Mouse (Mus musculus) embryonic facial prominence, embryonic 11.5 days (tissue): ENCODE measurements at regions not wholly inside any gene's neighbourhood (a gene's known extent, or its start where the extent isn't known, plus 50 kb on each side); places are given as distances from the start of the nearest gene placed in this dataset.

Experiments used
- ATAC-seq: fragments of 200-750 bp; cut with Nextera tagmentation; replicated peaks from 2 replicates; pipeline ENCODE4 v1.8.0; 2017; ENCODE audit warnings: low read depth; ENCODE audit not compliant: insufficient number of reproducible peaks, low FRiP score, low TSS enrichment
- DNase-seq: peaks from one replicate; pipeline ENCODE4 v3.0.0-alpha.2; 2015; ENCODE audit warnings: low spot score
- H3K27ac ChIP-seq: fragments of 300-500 bp; sonication (generic); replicated peaks from 2 replicates; pipeline ENCODE4 v1.5.1; 2014; ENCODE audit warnings: mild to moderate bottlenecking, low read depth, low read length, control low read depth
- H3K27me3 ChIP-seq: fragments of 300-500 bp; sonication (generic); 2 replicates; pipeline ENCODE4 v1.6.1; 2014; ENCODE audit warnings: mild to moderate bottlenecking, low read length, moderate library complexity, mixed read lengths; ENCODE audit not compliant: control insufficient read depth, insufficient read depth
- H3K36me3 ChIP-seq: fragments of 300-500 bp; sonication (generic); replicated peaks from 2 replicates; pipeline ENCODE4 v1.6.1; 2014; ENCODE audit warnings: low read depth, mild to moderate bottlenecking, low read length, moderate library complexity, mixed read lengths; ENCODE audit not compliant: control insufficient read depth, insufficient read depth
- H3K4me1 ChIP-seq: fragments of 300-500 bp; sonication (generic); 2 replicates; pipeline ENCODE4 v1.6.1; 2014; ENCODE audit warnings: low read length, mixed read lengths; ENCODE audit not compliant: control insufficient read depth, insufficient read depth
- H3K4me2 ChIP-seq: fragments of 300-500 bp; sonication (generic); 2 replicates; pipeline ENCODE4 v1.6.1; 2014; ENCODE audit warnings: low read depth, mild to moderate bottlenecking, control low read depth, low read length, moderate library complexity
- H3K4me3 ChIP-seq: fragments of 300-500 bp; sonication (generic); 2 replicates; pipeline ENCODE4 v1.5.1; 2014; ENCODE audit warnings: low read depth, low read length, control low read depth
- H3K9ac ChIP-seq: fragments of 300-500 bp; sonication (generic); replicated peaks from 2 replicates; pipeline ENCODE4 v1.6.1; 2014; ENCODE audit warnings: mild to moderate bottlenecking, control low read depth, low read length
- H3K9me3 ChIP-seq: fragments of 300-500 bp; sonication (generic); replicated peaks from 2 replicates; pipeline ENCODE4 v1.6.1; 2016; ENCODE audit warnings: mild to moderate bottlenecking, low read length, inconsistent platforms, mixed read lengths; ENCODE audit not compliant: control insufficient read depth
- WGBS: fragments of 180-500 bp; shearing (Covaris S2); extraction: QIAGEN DNeasy Blood & Tissue Kit; methylation state at CpG from one replicate; pipeline ENCODE4 v1.1.7; 2014; 5-methylcytosine and 5-hydroxymethylcytosine counted together

- Histone ChIP-seq H3K4me1 (no peaks in the 10 kb centered on the region; the same call in 1 of the 2 replicates), H3K9ac (no peak overlapping the region), H3K4me2 (no peak overlapping the region), H3K27me3 (no peaks in the 10 kb centered on the region), H3K4me3 (no peak overlapping the region), H3K36me3 (no peaks in the 10 kb centered on the region), H3K27ac (peak overlapping the region; percentile 67), H3K9me3 (no peaks in the 10 kb centered on the region)
- ATAC-seq: 0 out of 2 replicates have a peak, but pooled peaks have one; percentile 41
- DNase-seq: no peak
- WGBS: 42% methylated on average over 7 of the region's 7 CpGs
Observed at GRCm38 (mm10) chr10:120648031-120648430, 171.8 kb upstream of the Hmga2 start.

- peak overlapping the region; percentile 67 for H3K27ac ChIP-seq
- ATAC-seq (peak; percentile 67; the same call in 1 of the 2 replicates), DNase-seq (no peak)
- no peak overlapping the region for H3K4me2 ChIP-seq
- H3K27me3 ChIP-seq: no peaks in the 10 kb centered on the region
- no peak overlapping the region for H3K4me3 ChIP-seq
- H3K9ac ChIP-seq: peak overlapping the region; percentile 35; the same call in 1 of the 2 replicates
- H3K36me3 ChIP-seq: no peaks in the 10 kb centered on the region
- H3K4me1 ChIP-seq: no peaks in the 10 kb centered on the region; the same call in 1 of the 2 replicates
- 51% methylated on average over 3 of the region's 3 CpGs for WGBS
- H3K9me3 ChIP-seq: no peaks in the 10 kb centered on the region
Observed at GRCm38 (mm10) chr10:120647323-120647722, 171.1 kb upstream of the Hmga2 start.

GRCm38 (mm10) chr10:120646862-120647311 is 170.6 kb upstream of the Hmga2 start:
- ATAC-seq (peak; percentile 78), DNase-seq (peak; percentile 74)
- no peak overlapping the region for H3K4me3 ChIP-seq
- H3K27ac ChIP-seq: peak overlapping the region; percentile 67; the same call in 1 of the 2 replicates
- WGBS: under 1% methylated on average over 14 of the region's 14 CpGs
- peak overlapping the region; percentile 5 for H3K4me2 ChIP-seq
- no peaks in the 10 kb centered on the region for H3K9me3 ChIP-seq
- H3K27me3 ChIP-seq: no peaks in the 10 kb centered on the region
- no peaks in the 10 kb centered on the region; the same call in 1 of the 2 replicates for H3K4me1 ChIP-seq
- H3K36me3 ChIP-seq: no peaks in the 10 kb centered on the region
- H3K9ac ChIP-seq: peak overlapping the region; percentile 35

GRCm38 (mm10) chr10:120640847-120641246 is 164.6 kb upstream of the Hmga2 start:
- ATAC-seq: no peak
- no peak overlapping the region for H3K9ac ChIP-seq
- H3K4me2 ChIP-seq: no peak overlapping the region
- H3K27me3 ChIP-seq: no peaks in the 10 kb centered on the region
- no peaks in the 10 kb centered on the region for H3K36me3 ChIP-seq
- no peaks in the 10 kb centered on the region for H3K4me1 ChIP-seq
- H3K9me3 ChIP-seq: no peaks in the 10 kb centered on the region
- 75% methylated on average over 5 of the region's 5 CpGs for WGBS
- DNase-seq: no peak
- H3K27ac ChIP-seq: no peak overlapping the region
- H3K4me3 ChIP-seq: no peak overlapping the region

- Histone ChIP-seq H3K4me1 (no peaks in the 10 kb centered on the region), H3K36me3 (no peaks in the 10 kb centered on the region), H3K4me3 (no peak overlapping the region), H3K4me2 (no peak overlapping the region), H3K27me3 (no peaks in the 10 kb centered on the region), H3K9ac (no peak overlapping the region), H3K9me3 (no peaks in the 10 kb centered on the region), H3K27ac (no peak overlapping the region)
- DNase-seq (no peak), ATAC-seq (no peak; the same call in 1 of the 2 replicates)
- WGBS: 48% methylated on average over 4 of the region's 4 CpGs
Observed at GRCm38 (mm10) chr10:120638316-120638715, 162.0 kb upstream of the Hmga2 start.

GRCm38 (mm10) chr10:120635818-120636543 is 159.7 kb upstream of the Hmga2 start:
- H3K4me1 ChIP-seq: no peaks in the 10 kb centered on the region
- ATAC-seq: no peak
- no peak overlapping the region for H3K4me3 ChIP-seq
- WGBS: 77% methylated on average over 21 of the region's 21 CpGs
- H3K4me2 ChIP-seq: no peak overlapping the region
- no peaks in the 10 kb centered on the region for H3K9me3 ChIP-seq
- no peak overlapping the region; the same call in 1 of the 2 replicates for H3K27ac ChIP-seq
- DNase-seq: no peak
- H3K27me3 ChIP-seq: no peaks in the 10 kb centered on the region
- H3K9ac ChIP-seq: no peak overlapping the region
- no peaks in the 10 kb centered on the region for H3K36me3 ChIP-seq

- DNase-seq: no peak
- Histone ChIP-seq H3K9ac (no peak overlapping the region), H3K9me3 (no peaks in the 10 kb centered on the region), H3K27ac (no peak overlapping the region), H3K36me3 (no peaks in the 10 kb centered on the region), H3K4me3 (no peak overlapping the region), H3K27me3 (no peaks in the 10 kb centered on the region), H3K4me1 (no peaks in the 10 kb centered on the region), H3K4me2 (no peak overlapping the region)
- ATAC-seq: no peak
- WGBS: 82% methylated on average over 5 of the region's 5 CpGs
Observed at GRCm38 (mm10) chr10:120635194-120635593, 158.9 kb upstream of the Hmga2 start.

GRCm38 (mm10) chr10:120632071-120632470 is 155.8 kb upstream of the Hmga2 start:
- DNase-seq (no peak), ATAC-seq (no peak)
- Histone ChIP-seq H3K27me3 (no peaks in the 10 kb centered on the region), H3K9ac (no peak overlapping the region), H3K9me3 (no peaks in the 10 kb centered on the region), H3K4me2 (no peak overlapping the region), H3K27ac (no peak overlapping the region), H3K4me3 (no peak overlapping the region), H3K4me1 (no peaks in the 10 kb centered on the region), H3K36me3 (no peaks in the 10 kb centered on the region)
- 47% methylated on average over 2 of the region's 2 CpGs for WGBS
